Mouse (Mus musculus): ENCODE data around the gene Qpctl.
"Not testable (repeated sequence)": the region's sequence is repeated elsewhere in the genome, so short reads cannot be mapped to it uniquely, and the experiment has no call there.

The Qpctl gene

DNA sequence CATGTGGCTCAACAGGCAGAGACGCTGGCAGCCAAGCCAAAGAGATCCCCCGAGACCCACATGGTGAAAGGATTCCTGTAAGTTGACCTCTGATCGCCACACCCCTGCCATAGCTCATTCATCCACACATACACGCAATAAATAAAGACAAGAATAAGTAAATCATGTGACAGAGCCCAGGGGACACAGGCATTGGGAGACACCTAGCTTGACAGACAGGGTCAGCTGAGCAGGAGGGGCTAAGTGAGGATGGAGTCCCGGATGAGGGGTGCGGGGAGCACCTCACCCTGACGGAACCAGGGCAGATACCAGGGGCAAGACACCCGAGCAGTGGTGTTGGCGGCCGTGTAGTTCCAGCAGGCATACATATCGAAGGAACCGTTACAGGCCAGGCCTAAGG lies 14.7 kb upstream of the Qpctl start:
- no peak for DNase-seq (ENCODE audit: low spot score)

- DNase-seq (ENCODE audit: low spot score), result no peak
Observed at GRCm38 (mm10) chr7:19162928-19163327, 13.8 kb upstream of the Qpctl start.

DNA sequence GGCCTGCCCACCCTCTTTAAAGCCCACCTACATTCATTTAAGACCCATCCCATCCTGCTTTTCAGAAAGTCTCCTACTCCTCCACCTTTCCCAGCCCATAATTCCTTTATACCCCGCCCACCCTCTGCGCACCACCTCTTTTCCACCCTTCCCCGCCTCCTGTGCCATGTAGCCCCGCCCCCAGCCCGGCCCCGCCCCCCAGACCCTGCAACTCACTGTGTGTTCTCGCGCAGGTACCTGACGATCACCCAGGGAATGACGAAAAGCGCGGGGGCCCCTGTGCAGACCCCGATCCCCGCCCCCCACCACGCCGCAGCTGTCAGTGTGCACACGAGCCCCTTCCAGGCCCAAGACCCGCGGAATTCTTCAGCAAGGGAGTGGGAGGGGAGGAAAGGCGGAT lies 11.0 kb upstream of the Qpctl start:
- no peak for DNase-seq (ENCODE audit: low spot score)

- no peak for DNase-seq (ENCODE audit: low spot score)
Observed at GRCm38 (mm10) chr7:19159411-19159810, 10.3 kb upstream of the Qpctl start.

DNA sequence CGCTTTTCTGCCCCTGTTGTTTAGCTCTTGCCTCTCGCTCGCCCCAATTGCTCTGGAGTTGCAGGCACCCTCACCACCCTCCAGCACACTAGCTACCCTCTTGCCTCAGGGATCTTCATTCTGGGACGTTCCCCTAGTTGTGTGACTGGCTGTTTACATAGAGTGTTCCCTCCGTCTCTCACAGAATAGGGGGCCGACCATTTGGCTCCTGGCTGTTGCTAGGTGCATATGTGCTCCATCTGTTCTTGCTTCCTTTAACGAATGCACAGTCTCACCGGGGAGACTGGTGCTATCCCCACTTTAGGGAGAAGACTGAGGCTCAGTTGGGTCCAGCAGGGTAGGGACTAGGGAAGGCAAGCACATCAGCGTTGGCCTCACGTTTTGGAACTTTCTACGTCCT lies 9.5 kb upstream of the Qpctl start:
- DNase-seq (ENCODE audit: low spot score), result no peak

DNA sequence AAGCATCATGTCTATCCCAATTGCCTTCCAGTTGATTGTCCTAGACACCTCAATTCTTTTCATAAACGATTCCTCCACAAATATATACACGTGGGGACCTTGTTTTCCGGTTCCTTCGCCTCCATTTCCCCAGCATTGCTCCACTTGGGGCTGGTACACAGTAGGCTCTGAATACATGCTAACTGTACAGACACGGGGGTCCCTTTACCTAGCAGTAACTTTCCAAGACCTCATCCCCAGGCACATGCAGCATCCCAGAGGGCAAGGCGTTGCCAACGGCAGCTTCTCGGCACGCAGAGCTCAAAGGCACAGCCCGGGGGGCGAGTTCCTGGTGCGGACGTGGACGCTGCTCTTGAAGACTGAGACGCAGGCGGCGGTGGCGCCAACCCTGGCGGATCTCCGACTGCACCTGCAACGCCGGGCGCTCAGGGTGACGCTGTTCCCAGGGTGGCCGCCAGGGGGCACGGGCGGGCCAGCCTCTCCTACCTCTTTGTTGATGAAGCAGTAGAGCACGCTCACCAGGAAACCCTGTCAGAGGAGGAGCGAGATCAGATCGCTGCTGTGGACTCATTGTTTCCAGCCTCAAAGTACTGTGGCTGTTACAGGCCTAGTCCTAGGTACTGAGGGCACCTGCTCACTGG lies 8.2 kb upstream of the Qpctl start:
- peak; percentile 84 for DNase-seq (ENCODE audit: low spot score)

DNA sequence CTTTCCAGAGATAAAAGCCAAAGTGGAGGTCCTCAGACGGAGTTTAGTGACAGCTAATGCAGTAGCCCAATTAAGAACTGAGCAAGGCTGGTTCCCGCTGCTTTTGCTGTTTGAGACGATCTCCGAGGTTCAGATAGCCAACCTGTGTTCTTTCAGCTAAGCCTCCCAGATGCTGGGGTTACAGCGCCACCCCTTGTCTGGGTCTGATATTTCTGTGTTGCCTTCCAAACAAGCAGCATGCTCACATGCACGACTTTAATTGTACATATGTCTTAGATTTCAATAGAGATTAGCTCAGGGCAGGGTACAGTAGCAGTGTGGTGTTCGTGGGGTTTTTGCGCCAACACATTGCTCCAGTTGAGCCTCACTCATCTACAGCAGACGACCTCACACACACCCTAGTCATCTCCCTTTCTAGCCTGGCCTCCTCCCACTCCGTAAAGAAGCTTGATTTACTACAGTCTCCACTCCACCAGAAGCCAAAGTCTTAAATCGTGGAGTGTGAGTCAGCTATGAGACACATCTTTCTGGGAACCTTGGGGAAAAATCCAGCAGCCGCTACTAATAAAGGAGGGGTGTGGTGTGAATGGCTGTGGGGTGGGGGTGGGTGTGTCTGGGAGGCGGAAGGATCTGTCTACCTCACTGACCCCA lies 6.9 kb upstream of the Qpctl start:
- no peak for DNase-seq (ENCODE audit: low spot score)

GRCm38 (mm10) chr7:19154796-19155195 lies 5.7 kb upstream of the Qpctl start:
- no peak for DNase-seq (ENCODE audit: low spot score)

DNA sequence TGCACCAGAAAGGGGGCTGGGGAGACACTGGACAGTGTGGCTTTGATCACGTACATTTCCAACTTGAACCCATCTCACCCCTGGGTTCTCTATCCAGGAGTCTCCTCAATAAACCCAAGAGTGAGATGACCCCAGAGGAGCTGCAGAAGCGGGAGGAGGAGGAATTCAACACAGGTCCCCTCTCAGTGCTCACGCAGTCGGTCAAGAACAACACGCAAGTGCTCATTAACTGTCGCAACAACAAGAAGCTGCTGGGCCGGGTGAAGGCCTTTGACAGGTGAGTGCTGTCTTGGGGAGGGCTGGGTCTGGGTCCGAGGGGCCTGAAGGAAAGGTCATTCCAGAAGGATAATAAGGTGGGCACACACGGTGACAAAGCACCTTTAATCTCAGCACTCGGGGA lies 2.0 kb upstream of the Qpctl start:
- not testable (repeated sequence) for DNase-seq (ENCODE audit: low spot score)

DNA sequence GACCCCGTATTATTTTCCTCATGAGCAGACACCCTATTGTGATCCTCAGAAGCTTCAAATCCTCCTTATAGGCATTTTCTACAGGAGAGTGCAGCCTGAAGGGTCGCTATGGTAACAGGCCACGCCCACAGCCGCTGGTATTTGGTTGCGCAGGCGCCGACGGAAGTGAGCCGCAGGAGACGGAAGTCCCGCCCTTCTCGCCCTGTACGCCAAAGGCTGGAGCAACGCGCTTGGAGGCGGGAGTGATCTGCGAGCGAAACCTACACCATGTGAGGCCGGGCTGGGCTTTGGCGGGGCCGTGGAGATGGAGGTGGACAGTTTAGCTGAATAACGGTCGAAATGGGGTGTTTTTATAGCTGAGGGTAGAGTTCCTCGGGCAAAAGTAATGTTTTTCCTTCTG lies 535 bp upstream of the Qpctl start, which contains the start of gene Snrpd2:
Snrpd2 (plus strand) TSS at position 97 of the 400 bp plus-strand sequence.
- peak; percentile 90 for DNase-seq (ENCODE audit: low spot score)

GRCm38 (mm10) chr7:19148180-19148874 lies 764 bp downstream of the Qpctl start:
- DNase-seq (ENCODE audit: low spot score), result no peak

DNA sequence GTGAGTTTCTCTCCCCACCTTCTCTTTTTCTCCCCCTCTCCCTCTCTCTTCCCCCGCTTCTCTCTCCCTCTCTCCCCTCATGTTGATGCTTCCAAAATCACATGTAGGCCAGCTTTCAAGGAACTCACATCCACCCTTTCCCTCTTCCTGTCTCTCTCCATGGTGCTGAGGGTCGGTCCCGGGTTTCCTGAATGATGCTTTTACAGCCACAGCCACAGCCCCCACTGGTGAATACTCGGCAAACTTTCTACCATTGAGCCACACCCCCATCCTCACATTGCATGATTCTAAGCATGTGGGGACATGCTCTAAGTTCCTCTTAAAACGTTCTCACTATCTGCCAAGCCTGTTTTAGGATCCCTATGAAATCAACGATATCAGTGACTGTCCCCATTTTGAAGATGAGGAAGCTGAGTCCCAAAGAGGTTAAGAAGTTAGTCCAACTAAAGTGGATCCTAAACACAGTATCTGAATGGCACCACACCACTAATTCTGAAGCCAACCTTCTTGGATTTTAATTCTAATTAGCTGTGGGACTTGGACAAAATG lies 1.5 kb downstream of the Qpctl start:
- no peak for DNase-seq (ENCODE audit: low spot score)

DNA sequence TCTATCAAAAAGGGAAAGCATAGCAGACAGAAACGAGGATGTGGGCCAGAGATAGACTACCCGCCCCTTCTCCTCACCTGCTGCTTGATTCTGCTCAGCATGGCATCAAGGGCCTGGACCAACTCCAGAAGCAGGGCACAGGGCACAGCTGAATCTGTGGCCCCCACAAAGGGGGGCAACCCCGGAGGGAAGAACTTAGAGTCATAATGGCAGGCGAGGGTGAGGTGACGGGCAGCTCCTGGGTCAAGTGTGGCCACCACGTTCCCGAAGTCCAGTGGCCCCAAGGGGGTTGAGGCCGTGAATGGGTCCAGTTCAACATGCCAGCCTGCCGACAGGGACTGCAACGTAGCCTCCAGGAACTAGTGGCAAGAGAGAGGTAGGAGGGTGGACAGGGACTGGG lies 2.3 kb downstream of the Qpctl start:
- no peak for DNase-seq (ENCODE audit: low spot score)

- no peak for DNase-seq (ENCODE audit: low spot score)
Observed at GRCm38 (mm10) chr7:19137380-19137779, 11.7 kb downstream of the Qpctl start.

- no peak for DNase-seq (ENCODE audit: low spot score)
Observed at GRCm38 (mm10) chr7:19136673-19137334, 12.3 kb downstream of the Qpctl start.

DNA sequence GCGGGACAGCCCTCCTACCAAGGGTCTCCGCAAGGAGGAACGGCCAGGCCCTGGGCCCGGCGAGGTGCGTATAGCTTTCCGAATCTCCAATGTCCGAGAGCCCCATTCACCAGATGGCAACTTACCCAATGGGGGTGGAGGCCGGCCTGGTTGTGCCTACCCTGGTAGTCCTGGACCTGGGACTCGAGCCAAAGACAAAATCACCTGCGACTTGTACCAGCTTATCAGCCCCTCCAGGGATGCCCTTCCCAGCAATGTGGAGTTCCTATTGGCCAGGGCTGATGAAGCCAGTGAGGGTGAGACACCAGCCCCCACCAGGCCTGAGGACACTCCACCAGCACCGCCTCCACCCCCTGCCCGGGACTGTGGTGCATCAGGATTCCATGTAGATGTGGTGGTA lies 12.9 kb downstream of the Qpctl start:
- no peak for DNase-seq (ENCODE audit: low spot score)

- peak; percentile 92 for DNase-seq (ENCODE audit: low spot score)
Observed at GRCm38 (mm10) chr7:19131324-19131848, 17.7 kb downstream of the Qpctl start.

- DNase-seq (ENCODE audit: low spot score), result no peak
Observed at GRCm38 (mm10) chr7:19130657-19131056, 18.4 kb downstream of the Qpctl start.

GRCm38 (mm10) chr7:19129396-19129795 lies 19.7 kb downstream of the Qpctl start:
- no peak for DNase-seq (ENCODE audit: low spot score)

- no peak for DNase-seq (ENCODE audit: low spot score)
Observed at GRCm38 (mm10) chr7:19127744-19128143, 21.3 kb downstream of the Qpctl start.

DNA sequence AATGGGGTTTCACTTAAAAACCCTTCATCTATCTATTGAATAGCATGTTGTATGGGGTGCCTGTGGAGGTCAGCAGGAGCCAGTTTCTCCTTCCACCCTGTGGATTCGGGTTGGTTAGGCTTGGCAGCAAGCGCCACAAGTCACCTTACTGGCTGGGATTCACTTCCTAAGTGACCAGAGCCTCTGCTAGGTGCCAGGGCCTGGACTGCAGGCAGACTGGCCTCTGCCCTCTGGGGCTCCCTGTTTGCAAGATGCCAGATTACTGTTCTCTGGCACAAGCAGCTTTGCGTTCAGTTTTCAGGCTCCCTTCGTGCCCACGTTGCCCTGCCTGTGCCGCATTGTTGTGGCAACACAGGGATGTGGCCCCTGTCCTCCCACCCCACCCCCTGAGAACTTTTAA lies 24.4 kb downstream of the Qpctl start:
- no peak for DNase-seq (ENCODE audit: low spot score)

- no peak for DNase-seq (ENCODE audit: low spot score)
Observed at GRCm38 (mm10) chr7:19121686-19122085, 27.4 kb downstream of the Qpctl start.
